Mouse (Mus musculus): ENCODE measurements at regions not wholly inside any gene's neighbourhood (a gene's known extent, or its start where the extent isn't known, plus 50 kb on each side); places are given as distances from the start of the nearest gene placed in this dataset.
A peak's percentile ranks its signal among the peaks of the same experiment; 100 is the strongest.

- peak; percentile 51; the same call in 1 of the 2 replicates for ATAC-seq (ENCODE audit: low read depth)
- H3K9me3 ChIP-seq (ENCODE audit: control insufficient read depth, low read length) = no peaks in the 10 kb centered on the region
- no peak overlapping the region for H3K27ac ChIP-seq (ENCODE audit: low read depth, low read length)
- H3K27me3 ChIP-seq (ENCODE audit: control insufficient read depth, insufficient read depth, low read length) = no peaks in the 10 kb centered on the region
- WGBS = 36% methylated on average over 5 of the region's 5 CpGs
- H3K4me1 ChIP-seq (ENCODE audit: control insufficient read depth, insufficient read depth, low read length) = no peaks in the 10 kb centered on the region
- H3K36me3 ChIP-seq (ENCODE audit: control insufficient read depth, insufficient read depth, low read length) = no peaks in the 10 kb centered on the region
- H3K9ac ChIP-seq (replicated peaks; ENCODE audit: low read depth, low read length) = no peak overlapping the region
- H3K4me3 ChIP-seq (ENCODE audit: low read depth, low read length) = no peak overlapping the region
- no peak overlapping the region for H3K4me2 ChIP-seq (ENCODE audit: low read depth, low read length)
Measured at GRCm38 (mm10) chr5:76429441-76429840, 54.4 kb upstream of the Gm7271 start.

- Histone ChIP-seq H3K4me1 (ENCODE audit: control insufficient read depth, insufficient read depth, low read length) (no peaks in the 10 kb centered on the region), H3K4me2 (ENCODE audit: low read depth, low read length) (no peak overlapping the region), H3K4me3 (ENCODE audit: low read depth, low read length) (no peak overlapping the region), H3K27me3 (ENCODE audit: control insufficient read depth, insufficient read depth, low read length) (no peaks in the 10 kb centered on the region), H3K9ac (replicated peaks; ENCODE audit: low read depth, low read length) (no peak overlapping the region), H3K27ac (ENCODE audit: low read depth, low read length) (no peak overlapping the region), H3K9me3 (ENCODE audit: control insufficient read depth, low read length) (no peaks in the 10 kb centered on the region), H3K36me3 (ENCODE audit: control insufficient read depth, insufficient read depth, low read length) (no peaks in the 10 kb centered on the region)
- no peak for ATAC-seq (ENCODE audit: low read depth)
- 99% methylated on average over 2 of the region's 2 CpGs for WGBS
Measured at GRCm38 (mm10) chr5:76433623-76434022, 50.2 kb upstream of the Gm7271 start.

Measured in neural tube, embryonic 14.5 days (tissue).